Mouse (Mus musculus) stomach, postnatal 0 days (tissue): ENCODE measurements at regions not wholly inside any gene's neighbourhood (a gene's known extent, or its start where the extent isn't known, plus 50 kb on each side); places are given as distances from the start of the nearest gene placed in this dataset.

Experiments
- ATAC-seq: fragments of 200-750 bp; cut with Nextera tagmentation; 2 replicates; pipeline ENCODE4 v1.8.0; 2017; ENCODE audit not compliant: low FRiP score, low TSS enrichment
- DNase-seq: peaks from one replicate; pipeline ENCODE4 v3.0.0-alpha.2; 2016; ENCODE audit warnings: low spot score
- H3K27ac ChIP-seq: fragments of 300-500 bp; sonication (generic); replicated peaks from 2 replicates; pipeline ENCODE4 v1.5.1; 2014; ENCODE audit warnings: mild to moderate bottlenecking, control low read depth
- H3K27me3 ChIP-seq: fragments of 300-500 bp; sonication (generic); 2 replicates; pipeline ENCODE4 v1.6.1; 2014; ENCODE audit warnings: low read length; ENCODE audit not compliant: control insufficient read depth, insufficient read depth
- H3K36me3 ChIP-seq: fragments of 300-500 bp; sonication (generic); 2 replicates; pipeline ENCODE4 v1.6.1; 2014; ENCODE audit warnings: low read length, mixed read lengths; ENCODE audit not compliant: control insufficient read depth, insufficient read depth
- H3K4me1 ChIP-seq: fragments of 300-500 bp; sonication (generic); replicated peaks from 2 replicates; pipeline ENCODE4 v1.6.1; 2014; ENCODE audit warnings: antibody characterized with exemption; ENCODE audit not compliant: control insufficient read depth, insufficient read depth
- H3K4me2 ChIP-seq: fragments of 300-500 bp; sonication (generic); replicated peaks from 2 replicates; pipeline ENCODE4 v1.6.1; 2014; ENCODE audit warnings: low read depth, mild to moderate bottlenecking, control low read depth, moderate library complexity
- H3K4me3 ChIP-seq: fragments of 300-500 bp; sonication (generic); 2 replicates; pipeline ENCODE4 v1.5.1; 2014; ENCODE audit warnings: low read depth, low read length, control low read depth
- H3K9ac ChIP-seq: fragments of 300-500 bp; sonication (generic); 2 replicates; pipeline ENCODE4 v1.6.1; 2014; ENCODE audit warnings: mild to moderate bottlenecking, low read length, control low read depth, mixed read lengths
- H3K9me3 ChIP-seq: fragments of 300-500 bp; sonication (generic); 2 replicates; pipeline ENCODE4 v1.6.1; 2016; ENCODE audit warnings: low read length; ENCODE audit not compliant: control insufficient read depth
- CTCF ChIP-seq: IDR thresholded peaks from 2 replicates; pipeline ENCODE4 v1.5.1; 2016; ENCODE audit warnings: antibody characterized with exemption, low read depth, mild to moderate bottlenecking, moderate library complexity
- EP300 ChIP-seq: optimal IDR thresholded peaks from 2 replicates; pipeline ENCODE3; 2016; ENCODE audit warnings: antibody characterized with exemption
- WGBS: fragments of 180-500 bp; shearing (Covaris S2); extraction: QIAGEN DNeasy Blood & Tissue Kit; methylation state at CpG from one replicate; pipeline ENCODE4 v1.1.7; 2014; 5-methylcytosine and 5-hydroxymethylcytosine counted together

GRCm38 (mm10) chr13:102294451-102294850 is 398.9 kb upstream of the Cd180 start:
- Histone ChIP-seq H3K9me3 (no peaks in the 10 kb centered on the region), H3K9ac (no peak overlapping the region), H3K27me3 (no peaks in the 10 kb centered on the region), H3K27ac (no peak overlapping the region), H3K4me2 (no peak overlapping the region), H3K4me3 (no peak overlapping the region), H3K4me1 (no peaks in the 10 kb centered on the region), H3K36me3 (no peaks in the 10 kb centered on the region)
- WGBS = 83% methylated on average over 2 of the region's 2 CpGs
- TF ChIP-seq CTCF (no peak), EP300 (no peak)
- DNase-seq = no peak
- no peak for ATAC-seq

- H3K27me3 ChIP-seq = no peaks in the 10 kb centered on the region
- no peak overlapping the region for H3K27ac ChIP-seq
- WGBS = 83% methylated on average over 11 of the region's 11 CpGs
- no peak overlapping the region for H3K4me2 ChIP-seq
- DNase-seq = no peak
- H3K4me1 ChIP-seq = no peaks in the 10 kb centered on the region
- TF ChIP-seq EP300 = no peak
- TF ChIP-seq CTCF = no peak
- H3K9ac ChIP-seq = no peak overlapping the region
- no peak overlapping the region for H3K4me3 ChIP-seq
- no peaks in the 10 kb centered on the region for H3K9me3 ChIP-seq
- no peak for ATAC-seq
- H3K36me3 ChIP-seq = no peaks in the 10 kb centered on the region
Measured at GRCm38 (mm10) chr13:102295079-102295478, 398.3 kb upstream of the Cd180 start.

- no peak overlapping the region for H3K27ac ChIP-seq
- no peak overlapping the region for H3K4me2 ChIP-seq
- TF ChIP-seq CTCF (no peak), EP300 (no peak)
- no peak overlapping the region for H3K9ac ChIP-seq
- no peak for DNase-seq
- H3K4me1 ChIP-seq = no peaks in the 10 kb centered on the region
- no peaks in the 10 kb centered on the region for H3K9me3 ChIP-seq
- H3K4me3 ChIP-seq = no peak overlapping the region
- no peak for ATAC-seq
- WGBS = 58% methylated on average over 2 of the region's 2 CpGs
- no peaks in the 10 kb centered on the region for H3K27me3 ChIP-seq
- no peaks in the 10 kb centered on the region for H3K36me3 ChIP-seq
Measured at GRCm38 (mm10) chr13:102307983-102308382, 385.4 kb upstream of the Cd180 start.

GRCm38 (mm10) chr13:102312096-102312495 is 381.3 kb upstream of the Cd180 start:
- no peaks in the 10 kb centered on the region for H3K27me3 ChIP-seq
- ATAC-seq (no peak), DNase-seq (no peak)
- no peaks in the 10 kb centered on the region for H3K36me3 ChIP-seq
- no peaks in the 10 kb centered on the region for H3K9me3 ChIP-seq
- no peak for TF ChIP-seq EP300
- TF ChIP-seq CTCF = peak; percentile 62
- no peaks in the 10 kb centered on the region for H3K4me1 ChIP-seq
- WGBS = 13% methylated on average over 3 of the region's 3 CpGs
- H3K9ac ChIP-seq = no peak overlapping the region
- no peak overlapping the region for H3K27ac ChIP-seq
- H3K4me2 ChIP-seq = no peak overlapping the region
- no peak overlapping the region for H3K4me3 ChIP-seq

GRCm38 (mm10) chr13:102315921-102316692 is 377.3 kb upstream of the Cd180 start:
- Histone ChIP-seq H3K27me3 (no peaks in the 10 kb centered on the region), H3K4me2 (no peak overlapping the region), H3K27ac (peak overlapping the region; percentile 19; the same call in 1 of the 2 replicates), H3K9ac (no peak overlapping the region), H3K4me1 (no peaks in the 10 kb centered on the region), H3K9me3 (no peaks in the 10 kb centered on the region), H3K4me3 (no peak overlapping the region), H3K36me3 (no peaks in the 10 kb centered on the region)
- DNase-seq (no peak), ATAC-seq (peak; percentile 77; the same call in 1 of the 2 replicates)
- WGBS = 59% methylated on average over 3 of the region's 3 CpGs
- TF ChIP-seq EP300 (peak; percentile 73), CTCF (peak; percentile 42)

- WGBS = 76% methylated on average over 4 of the region's 4 CpGs
- DNase-seq (no peak), ATAC-seq (no peak)
- no peaks in the 10 kb centered on the region for H3K36me3 ChIP-seq
- no peaks in the 10 kb centered on the region for H3K27me3 ChIP-seq
- no peak overlapping the region for H3K4me3 ChIP-seq
- TF ChIP-seq EP300 = no peak
- no peak for TF ChIP-seq CTCF
- no peaks in the 10 kb centered on the region for H3K9me3 ChIP-seq
- H3K4me1 ChIP-seq = no peaks in the 10 kb centered on the region
- no peak overlapping the region for H3K9ac ChIP-seq
- no peak overlapping the region for H3K27ac ChIP-seq
- H3K4me2 ChIP-seq = no peak overlapping the region
Measured at GRCm38 (mm10) chr13:102318891-102319404, 374.4 kb upstream of the Cd180 start.
